Mouse (Mus musculus): Measurements from ENCODE around the gene Akr1c19. TPM values are rescaled to one million over a fixed set of nuclear protein-coding genes. Genes with fewer than 3 reads are reported as not detected.
"Not testable (repeated sequence)": the region's sequence is repeated elsewhere in the genome, so short reads cannot be mapped to it uniquely, and the experiment has no call there.

The Akr1c19 gene
- polyA plus RNA-seq (2015; fragmentation: Nextera tagmentation; extraction: Ambion mirVana) = 5.7 and 5.9 TPM in 2 replicates

DNA sequence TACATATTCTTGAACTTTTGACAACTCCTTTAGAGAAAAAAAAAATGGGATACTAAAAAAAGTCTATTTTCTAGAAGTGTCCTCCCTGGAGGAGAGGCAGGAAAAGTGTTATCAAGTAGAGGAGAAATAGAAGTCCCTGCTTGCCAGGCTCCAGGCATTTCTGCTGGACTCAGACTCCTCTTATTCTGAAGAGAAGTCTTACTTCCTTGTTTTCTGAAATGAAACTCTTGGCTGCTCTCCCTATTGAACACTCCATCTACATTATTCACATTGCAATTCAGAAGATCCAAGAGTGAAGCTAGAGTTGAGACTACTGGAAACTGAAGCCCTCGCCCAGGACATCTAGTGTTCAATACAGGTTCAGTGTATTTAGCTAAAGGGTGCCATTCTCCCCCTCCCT lies at the start of gene Akr1c19:
Gene Akr1c19 (plus strand): TSS at position 260 of the 400 bp plus-strand sequence.
- Histone ChIP-seq H3K9me3 (no peaks in the 10 kb centered on the region), H3K4me2 (no peak within 1 kb of the TSS), H3K4me3 (no peak within 1 kb of the TSS), H3K27me3 (no peaks in the 10 kb centered on the region), H3K4me1 (replicated peaks) (no peaks in the 10 kb centered on the region), H3K9ac (no peak within 1 kb of the TSS), H3K27ac (no peak within 1 kb of the TSS), H3K36me3 (no peaks in the 10 kb centered on the region)
- 77% methylated on average over 1 of the region's 1 CpGs for WGBS
- no peak for ATAC-seq (ENCODE audit: low FRiP score)

- H3K27ac ChIP-seq; H3K27me3 ChIP-seq; H3K4me3 ChIP-seq; H3K4me2 ChIP-seq; ATAC-seq (ENCODE audit: low FRiP score); H3K9ac ChIP-seq; H3K36me3 ChIP-seq; H3K4me1 ChIP-seq (replicated peaks); H3K9me3 ChIP-seq: not testable (repeated sequence)
- 90% methylated on average over 4 of the region's 4 CpGs for WGBS
These were observed 47.2 kb upstream of the Akr1c19 start for GRCm38 (mm10) chr13:4181321-4181720.

- WGBS = 61% methylated on average over 9 of the region's 9 CpGs
- Histone ChIP-seq H3K27me3 (no peaks in the 10 kb centered on the region), H3K4me3 (no peak overlapping the region), H3K36me3 (no peaks in the 10 kb centered on the region), H3K9ac (no peak overlapping the region), H3K4me1 (replicated peaks) (no peaks in the 10 kb centered on the region), H3K27ac (no peak overlapping the region), H3K9me3 (0 out of 2 replicates have a peak, but pooled peaks cover 8% of the 10 kb centered on the region), H3K4me2 (no peak overlapping the region)
- no peak for ATAC-seq (ENCODE audit: low FRiP score)
These were observed 45.4 kb upstream of the Akr1c19 start for GRCm38 (mm10) chr13:4183116-4183515.

DNA sequence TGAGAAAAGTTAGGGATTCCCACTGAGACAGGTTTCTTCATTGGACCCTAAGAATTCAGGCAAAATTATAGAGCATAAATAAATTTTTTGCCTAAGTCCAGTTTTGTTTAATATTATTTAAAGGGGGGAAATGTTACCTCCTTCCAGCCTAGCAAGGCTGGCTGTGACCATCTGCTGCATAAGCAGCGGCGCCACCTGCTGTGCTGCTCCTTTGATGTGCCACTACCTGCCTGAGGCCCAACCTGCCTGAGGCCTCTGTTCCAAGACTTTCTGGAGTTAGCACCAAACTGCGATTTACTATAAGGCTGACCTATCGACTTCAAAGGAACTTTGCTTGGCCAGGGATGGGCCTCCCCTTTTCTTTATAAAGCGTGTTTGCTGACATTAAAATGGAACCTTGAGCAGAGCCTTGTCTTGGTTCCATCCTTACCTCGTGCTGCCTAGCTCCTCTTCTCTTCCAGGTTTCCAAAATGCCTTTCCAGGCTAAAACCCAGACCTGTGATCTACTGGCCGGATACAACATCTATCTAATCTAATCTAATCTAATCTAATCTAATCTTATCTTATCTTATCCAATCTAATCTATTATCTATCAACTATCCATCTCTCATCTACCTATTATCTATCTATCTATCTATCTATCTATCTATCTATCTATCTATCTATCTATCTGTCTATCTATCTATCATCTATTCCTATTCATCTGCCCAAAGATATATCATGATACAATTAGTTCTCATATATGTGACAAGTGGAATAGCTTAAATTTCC lies 41.7 kb upstream of the Akr1c19 start:
- not testable (repeated sequence) for H3K9me3 ChIP-seq; H3K27ac ChIP-seq; H3K9ac ChIP-seq; H3K4me3 ChIP-seq; ATAC-seq (ENCODE audit: low FRiP score); H3K27me3 ChIP-seq; H3K4me1 ChIP-seq (replicated peaks); H3K4me2 ChIP-seq; H3K36me3 ChIP-seq
- WGBS = 81% methylated on average over 7 of the region's 7 CpGs

GRCm38 (mm10) chr13:4188174-4188573 lies 40.3 kb upstream of the Akr1c19 start:
- no peak overlapping the region for H3K4me3 ChIP-seq
- no peak overlapping the region for H3K9ac ChIP-seq
- ATAC-seq (ENCODE audit: low FRiP score) = no peak
- H3K36me3 ChIP-seq = no peaks in the 10 kb centered on the region
- no peak overlapping the region for H3K27ac ChIP-seq
- no peaks in the 10 kb centered on the region for H3K27me3 ChIP-seq
- H3K4me2 ChIP-seq = no peak overlapping the region
- whole genome bisulfite sequencing = 98% methylated on average over 2 of the region's 2 CpGs
- H3K9me3 ChIP-seq = no peaks in the 10 kb centered on the region
- H3K4me1 ChIP-seq (replicated peaks) = no peaks in the 10 kb centered on the region

GRCm38 (mm10) chr13:4190904-4191303 lies 37.6 kb upstream of the Akr1c19 start, which contains the start of gene Akr1c13:
TSS of gene Akr1c13 (plus strand) at chr13:4191150.
- peak; percentile 49; the same call in 1 of the 2 replicates for ATAC-seq (ENCODE audit: low FRiP score)
- no peak within 1 kb of the TSS for H3K27ac ChIP-seq
- H3K27me3 ChIP-seq = no peaks in the 10 kb centered on the region
- peak within 1 kb of the TSS; percentile 10; the same call in 1 of the 2 replicates for H3K4me2 ChIP-seq
- no peak within 1 kb of the TSS for H3K9ac ChIP-seq
- 47% methylated on average over 3 of the region's 3 CpGs for WGBS
- H3K4me1 ChIP-seq (replicated peaks) = no peaks in the 10 kb centered on the region
- H3K9me3 ChIP-seq = no peaks in the 10 kb centered on the region
- no peaks in the 10 kb centered on the region for H3K36me3 ChIP-seq
- no peak within 1 kb of the TSS for H3K4me3 ChIP-seq

DNA sequence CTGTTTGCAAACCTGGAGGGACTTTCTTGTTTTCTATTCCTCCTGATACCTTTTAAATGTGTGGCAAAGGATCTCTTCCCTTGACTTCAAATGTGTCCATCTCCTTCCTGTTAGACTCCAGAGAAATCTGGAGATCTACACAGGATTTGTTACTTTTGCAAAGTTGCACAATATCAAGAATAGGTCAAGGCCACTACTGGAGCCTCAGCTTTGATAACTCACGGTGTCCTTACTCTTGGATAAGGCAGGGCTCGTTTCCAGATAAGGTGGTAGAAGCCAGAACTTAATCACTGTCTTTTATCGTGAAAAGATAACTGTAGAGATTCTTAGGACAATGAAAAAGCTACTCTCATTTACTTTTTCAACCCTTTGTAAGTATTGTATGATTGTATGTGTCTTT lies 36.0 kb upstream of the Akr1c19 start:
- 80% methylated on average over 3 of the region's 3 CpGs for WGBS
- no peaks in the 10 kb centered on the region for H3K27me3 ChIP-seq
- no peak overlapping the region for H3K4me3 ChIP-seq
- H3K4me2 ChIP-seq = no peak overlapping the region
- no peak overlapping the region for H3K9ac ChIP-seq
- no peaks in the 10 kb centered on the region for H3K36me3 ChIP-seq
- no peak for ATAC-seq (ENCODE audit: low FRiP score)
- no peaks in the 10 kb centered on the region for H3K9me3 ChIP-seq
- H3K27ac ChIP-seq = no peak overlapping the region
- no peaks in the 10 kb centered on the region for H3K4me1 ChIP-seq (replicated peaks)

GRCm38 (mm10) chr13:4206147-4206903 lies 22.2 kb upstream of the Akr1c19 start:
- no peak for ATAC-seq (ENCODE audit: low FRiP score)
- Histone ChIP-seq H3K9ac (no peak overlapping the region), H3K36me3 (no peaks in the 10 kb centered on the region), H3K27ac (no peak overlapping the region), H3K9me3 (no peaks in the 10 kb centered on the region), H3K4me1 (replicated peaks) (no peaks in the 10 kb centered on the region), H3K4me3 (no peak overlapping the region), H3K4me2 (no peak overlapping the region), H3K27me3 (no peaks in the 10 kb centered on the region)
- 52% methylated on average over 1 of the region's 1 CpGs for WGBS

- Histone ChIP-seq H3K36me3 (no peaks in the 10 kb centered on the region), H3K9me3 (no peaks in the 10 kb centered on the region), H3K27me3 (no peaks in the 10 kb centered on the region), H3K4me3 (no peak overlapping the region), H3K9ac (no peak overlapping the region), H3K4me1 (replicated peaks) (no peaks in the 10 kb centered on the region), H3K4me2 (no peak overlapping the region), H3K27ac (no peak overlapping the region)
- no peak for ATAC-seq (ENCODE audit: low FRiP score)
- 78% methylated on average over 20 of the region's 20 CpGs for WGBS
These were observed 16.8 kb upstream of the Akr1c19 start for GRCm38 (mm10) chr13:4211560-4212299.

- Histone ChIP-seq H3K9me3 (no peaks in the 10 kb centered on the region), H3K4me3 (no peak overlapping the region), H3K4me1 (replicated peaks) (no peaks in the 10 kb centered on the region), H3K27ac (no peak overlapping the region), H3K4me2 (no peak overlapping the region), H3K9ac (no peak overlapping the region), H3K27me3 (no peaks in the 10 kb centered on the region), H3K36me3 (no peaks in the 10 kb centered on the region)
- WGBS = 59% methylated on average over 3 of the region's 3 CpGs
- no peak for ATAC-seq (ENCODE audit: low FRiP score)
These were observed 16.2 kb upstream of the Akr1c19 start for GRCm38 (mm10) chr13:4212309-4212708.

DNA sequence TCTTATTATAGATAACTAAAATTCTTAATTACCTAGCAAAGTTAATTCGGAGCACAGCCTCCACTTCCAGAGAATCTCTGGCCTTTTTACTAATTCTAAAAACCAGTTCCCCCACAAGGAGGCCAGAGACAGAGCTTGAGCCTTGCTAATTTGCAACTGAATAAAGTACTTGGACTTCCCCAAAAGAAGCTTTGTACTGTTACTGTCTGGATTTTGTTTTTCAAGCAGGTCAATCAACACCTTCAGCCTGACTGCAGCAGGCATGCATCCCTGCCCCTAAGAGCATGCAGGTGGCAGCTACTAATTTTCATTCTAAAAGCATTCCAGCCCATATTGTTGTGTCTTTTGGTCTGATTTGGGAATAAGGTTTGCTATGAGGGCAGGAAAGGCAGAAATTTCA lies 13.0 kb upstream of the Akr1c19 start:
- H3K9ac ChIP-seq; H3K27me3 ChIP-seq; H3K9me3 ChIP-seq; H3K36me3 ChIP-seq; H3K4me2 ChIP-seq; H3K27ac ChIP-seq; ATAC-seq (ENCODE audit: low FRiP score); H3K4me3 ChIP-seq; H3K4me1 ChIP-seq (replicated peaks): not testable (repeated sequence)
- 73% methylated on average over 1 of the region's 1 CpGs for WGBS

All from hindbrain, embryonic 13.5 days (tissue).